Mouse (Mus musculus) urinary bladder, adult 2 months (tissue): Measurements from ENCODE around the gene Lrrc27. TPM values are rescaled to one million over a fixed set of nuclear protein-coding genes. Genes with fewer than 3 reads are reported as not detected.

Experiments
- DNase-seq: peaks from one replicate; pipeline ENCODE4 v3.0.0; 2022; ENCODE audit warnings: low spot score
- polyA plus RNA-seq: library from polyadenylated mRNA; depleted of rRNA; stranded (reverse); fragments of >200 nt; gene quantifications from 2 replicates; pipeline ENCODE4 v1.2.3, GENCODE M21; 2012; rRNA removed

Gene Lrrc27
- polyA plus RNA-seq, 1 experiment, result 9.9 TPM

DNA sequence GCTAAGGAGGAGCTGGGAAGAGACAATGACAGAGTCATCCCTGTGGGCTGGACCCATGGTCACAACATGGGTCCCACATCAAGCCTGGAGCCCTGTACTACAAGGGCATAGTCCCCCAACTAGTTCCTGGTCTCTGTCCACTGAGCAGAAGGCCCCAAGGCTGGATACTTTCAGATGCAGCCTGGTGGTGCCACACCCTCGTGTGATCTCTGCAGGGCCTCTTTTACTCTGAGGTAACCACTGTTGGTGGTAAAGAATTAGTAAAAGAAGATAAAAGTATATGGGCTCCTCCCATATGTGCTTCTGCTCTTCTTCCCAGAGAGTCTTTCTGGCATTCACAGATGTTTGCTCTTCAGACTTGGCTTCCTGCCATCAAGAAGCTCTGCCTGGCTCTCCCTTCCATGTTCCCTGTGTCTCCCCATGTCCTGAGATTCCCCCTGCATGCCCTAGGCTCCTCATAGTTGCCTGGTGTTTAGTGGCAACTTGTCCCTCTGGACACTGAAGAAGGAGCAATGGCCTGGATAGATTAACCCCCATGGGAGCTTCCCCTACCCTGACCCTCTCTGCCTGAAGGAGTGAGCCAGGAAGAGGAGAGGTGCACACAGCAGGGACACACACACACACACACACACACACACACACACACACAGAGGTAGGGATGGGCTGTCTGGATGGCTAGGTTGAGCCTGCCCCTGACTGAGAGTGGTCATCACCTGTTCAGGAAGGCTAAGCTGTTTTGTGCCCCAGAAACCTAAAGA lies 60.0 kb downstream of the Lrrc27 start:
- DNase-seq, result no peak

DNA sequence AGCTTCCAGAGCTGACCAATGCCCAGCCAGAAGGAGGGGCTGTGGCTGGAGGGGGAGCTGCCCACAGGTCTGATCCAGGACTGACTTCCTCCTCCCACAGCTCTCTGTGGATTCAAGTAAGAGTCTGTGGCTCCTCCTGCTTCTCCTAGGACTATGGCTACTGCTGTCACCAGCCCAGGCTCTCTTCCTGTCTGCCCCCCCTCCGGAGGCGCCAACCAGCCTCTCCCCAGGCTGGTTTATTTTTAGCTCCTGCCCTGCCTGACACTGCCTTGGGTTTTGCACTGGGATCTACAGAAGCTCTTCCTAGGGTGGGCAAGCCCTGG lies 60.6 kb downstream of the Lrrc27 start:
- DNase-seq, result no peak

DNA sequence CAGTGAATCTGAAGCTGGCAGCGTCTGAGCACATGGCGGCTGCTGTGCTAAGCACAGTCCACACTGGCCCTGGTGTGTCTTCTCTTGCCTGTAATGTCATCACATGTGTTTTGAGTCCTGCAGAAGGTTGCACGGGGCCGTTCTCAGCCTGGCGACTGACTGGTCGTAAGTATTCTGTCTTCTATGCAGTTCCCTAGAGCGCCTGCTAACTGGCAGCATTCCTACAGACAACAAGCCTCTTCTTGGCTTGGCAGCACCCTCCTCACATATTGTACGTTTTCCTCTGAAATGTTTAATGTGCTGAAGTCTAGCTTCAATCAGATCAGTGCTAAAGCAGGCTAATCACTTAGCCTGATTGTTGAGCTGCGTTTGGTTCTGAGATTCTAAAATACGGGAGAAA lies 62.8 kb downstream of the Lrrc27 start:
- no peak for DNase-seq

DNA sequence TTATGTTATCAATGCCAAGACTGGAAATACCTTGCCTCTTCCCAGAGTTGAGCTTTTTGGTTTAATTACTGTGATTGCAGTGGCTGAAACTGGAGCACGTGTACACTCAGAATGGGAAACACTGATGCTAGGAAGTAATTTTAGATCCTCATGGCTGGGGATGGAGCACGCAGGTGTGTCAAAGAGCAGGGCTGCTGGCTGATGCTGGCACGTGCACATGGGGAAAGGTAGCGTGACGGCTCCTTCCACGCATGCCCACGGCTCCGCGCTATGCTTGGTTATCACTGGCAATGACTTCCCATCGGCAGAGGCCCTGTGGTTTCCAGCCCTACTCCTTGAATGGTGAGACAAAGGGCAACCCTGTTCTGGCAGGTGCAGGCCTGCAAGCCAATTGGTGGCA lies 63.4 kb downstream of the Lrrc27 start:
- DNase-seq, result no peak

DNA sequence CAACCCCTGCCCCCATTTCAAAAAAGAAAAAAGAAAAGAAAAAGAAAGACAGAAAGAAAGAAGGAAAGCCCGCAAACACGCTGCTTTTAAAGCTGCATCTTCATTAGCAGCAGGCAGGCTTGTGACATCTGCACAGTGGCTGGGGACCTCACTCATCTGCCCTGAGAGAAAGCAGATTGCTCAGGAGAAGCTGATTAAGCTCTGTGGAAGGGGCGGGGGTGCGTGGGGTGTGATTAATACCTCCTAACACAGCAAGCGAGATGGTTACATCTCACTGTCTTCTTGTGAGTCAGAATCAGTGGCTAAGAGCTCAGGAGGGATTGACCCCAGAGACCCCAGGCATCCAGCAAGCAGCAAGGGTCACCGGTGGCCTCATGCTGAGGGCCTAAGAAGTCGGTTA lies 64.7 kb downstream of the Lrrc27 start:
- no peak for DNase-seq

DNA sequence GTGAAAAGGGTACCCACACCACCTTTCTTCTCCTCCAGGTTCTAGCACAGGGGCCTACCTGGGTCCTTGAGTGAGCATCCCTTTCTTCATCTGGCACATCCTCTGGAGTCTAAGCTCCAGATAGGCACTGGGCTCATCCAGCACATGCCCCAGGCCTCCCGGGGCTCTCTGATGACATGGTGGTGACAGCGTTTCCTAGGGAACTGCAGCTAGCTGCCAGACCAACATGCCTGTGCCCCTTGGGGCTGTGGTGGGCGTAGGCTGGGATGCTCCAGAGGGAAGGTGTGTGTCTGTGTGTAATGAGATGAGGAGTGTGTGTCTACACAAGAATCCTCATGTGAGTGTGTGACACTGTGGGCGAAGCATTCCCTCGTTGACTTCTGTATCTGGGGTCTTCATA lies 66.8 kb downstream of the Lrrc27 start:
- DNase-seq, result no peak

DNA sequence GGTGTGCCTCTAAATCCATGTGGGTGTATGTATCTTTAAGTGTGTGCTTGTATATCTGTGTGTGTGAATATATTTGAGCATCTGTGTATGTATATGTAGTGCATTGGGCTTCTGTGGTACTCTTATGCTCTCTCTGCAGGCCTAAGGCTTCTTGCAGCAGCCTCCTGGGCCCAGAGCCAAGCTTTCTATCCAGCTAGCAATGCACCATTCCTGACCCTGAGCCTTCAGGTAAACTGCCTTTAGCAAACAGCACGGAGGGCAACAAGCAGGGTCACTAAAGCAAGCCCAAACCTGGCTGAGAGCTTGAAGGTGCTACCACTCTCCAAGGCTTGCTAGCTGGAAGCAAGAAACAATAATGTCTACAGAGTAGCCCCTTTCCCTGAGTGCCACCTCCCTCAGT lies 67.3 kb downstream of the Lrrc27 start:
- no peak for DNase-seq

DNA sequence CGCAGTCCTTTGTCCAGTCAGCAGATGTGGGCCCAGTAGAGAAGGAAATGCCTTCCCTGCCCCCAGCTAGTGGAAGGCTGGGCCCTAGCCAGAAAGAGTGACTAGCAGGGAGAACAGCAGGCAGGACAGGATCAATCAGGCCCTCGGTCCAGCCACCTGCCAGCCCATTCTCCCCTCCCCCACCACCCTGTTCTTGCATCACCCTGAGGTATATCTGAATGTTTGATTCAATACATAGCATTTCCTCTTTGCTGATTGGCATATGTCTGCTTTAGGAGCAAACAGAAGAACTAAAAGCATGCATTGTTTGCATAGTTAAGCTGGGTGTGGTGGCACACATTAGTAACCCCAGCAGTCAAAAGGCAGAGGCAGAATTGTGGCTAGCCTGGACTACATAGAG lies 68.4 kb downstream of the Lrrc27 start:
- DNase-seq, result no peak

DNA sequence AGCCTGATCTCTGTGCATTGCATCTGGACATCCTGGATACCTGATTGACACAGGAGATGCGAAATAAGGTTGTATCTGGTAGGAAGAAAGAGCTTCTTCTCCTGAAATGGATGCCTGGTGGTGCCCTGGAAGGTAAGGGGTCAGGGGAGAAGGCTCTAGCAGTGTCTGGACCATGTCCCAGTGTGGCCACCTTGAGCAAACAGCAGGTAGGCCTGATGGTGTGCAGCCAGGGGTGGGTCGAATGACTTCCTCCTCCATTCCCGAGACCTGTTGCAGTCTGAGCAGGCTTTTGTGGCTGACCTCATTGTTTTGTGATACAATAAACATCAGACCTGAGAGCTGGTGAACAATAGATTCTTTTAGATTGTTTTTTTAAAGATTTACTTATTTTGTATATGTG lies 69.2 kb downstream of the Lrrc27 start:
- no peak for DNase-seq

DNA sequence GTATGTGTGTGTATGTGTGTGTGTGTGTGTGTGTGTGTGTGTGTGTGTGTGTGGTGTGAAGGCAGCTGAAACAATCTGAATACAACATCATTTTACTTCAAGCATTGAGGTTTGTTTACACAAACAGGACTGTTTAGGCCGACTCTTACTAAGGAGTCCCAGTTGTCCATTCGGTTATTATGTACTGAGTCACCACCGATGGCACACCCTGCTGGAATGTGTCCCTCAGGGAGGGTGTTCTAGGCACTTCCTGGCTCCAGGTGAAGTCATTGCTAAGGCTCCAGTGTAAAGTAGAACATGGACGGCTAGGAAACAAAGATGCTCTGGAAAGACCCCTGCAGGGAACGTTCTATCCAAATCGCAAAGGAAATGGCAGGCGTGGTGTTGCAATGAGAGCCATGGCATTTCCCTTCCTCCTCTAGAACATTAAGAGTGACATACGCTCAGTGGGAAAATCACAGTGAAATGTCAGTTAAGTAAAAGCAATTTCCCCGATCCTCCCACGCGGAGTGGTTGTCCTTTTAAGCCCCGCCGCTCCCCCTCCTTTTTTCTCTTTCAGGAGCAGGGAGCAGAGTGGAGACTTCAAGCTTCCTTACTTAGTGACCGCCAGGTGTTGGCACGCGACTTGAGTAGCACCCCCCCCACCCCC lies 72.6 kb downstream of the Lrrc27 start:
- no peak for DNase-seq

DNA sequence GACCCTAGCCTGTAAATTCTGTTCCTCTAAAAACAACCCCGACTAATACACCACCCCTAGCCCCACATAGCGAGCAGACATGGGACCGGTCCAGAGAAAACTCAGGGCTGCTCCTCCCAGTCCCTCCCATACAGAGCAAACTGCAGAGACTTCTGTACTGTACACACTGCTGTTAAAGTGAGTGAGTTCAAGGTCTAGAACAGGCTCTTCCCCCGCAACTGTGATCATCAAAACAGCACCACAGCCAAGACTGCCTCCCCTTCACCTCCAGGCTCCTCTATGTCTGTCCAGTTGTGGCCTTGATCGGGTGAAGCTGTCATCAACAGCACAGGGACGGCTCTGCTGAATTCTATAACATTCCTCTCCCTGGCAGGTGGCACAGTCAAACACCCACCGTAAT lies 75.8 kb downstream of the Lrrc27 start:
- no peak for DNase-seq

Other genes with a start within 250 kb of the Lrrc27 start
- gene Dpysl4, start 127.0 kb upstream of the Lrrc27 start, polyA plus RNA-seq, result 3.7 and 4.3 TPM in 2 replicates
- 15.1 and 15.8 TPM in 2 replicates for gene Stk32c, start 319 bp downstream of the Lrrc27 start, polyA plus RNA-seq
- gene Pwwp2b, start 35.5 kb downstream of the Lrrc27 start, polyA plus RNA-seq, result 32.3 and 35.8 TPM in 2 replicates
- gene Inpp5a, start 176.1 kb downstream of the Lrrc27 start, polyA plus RNA-seq, result 26.7 and 71.7 TPM in 2 replicates